In genomic region chr2:106715674-106716364, GRCm38 (mm10) we compare ENCODE assay signal across 14 mouse cellular contexts. TPM values are rescaled to one million over a fixed set of nuclear protein-coding genes. Genes with fewer than 3 reads are reported as not detected.
DNase-seq lines count a peak whose midpoint lies in the region; ATAC-seq lines count a peak whose summit lies in the region.
"Had no signal": no experiment of that assay in that cellular context is flagged by ENCODE, and none has a peak within 500 bp of the region (broad histone marks: within the 10 kb centered on the region; RNA-seq: fewer than 3 reads in every experiment).

No protein-coding gene starts in this region.

- peak; percentile 70 for DNase-seq in heart, adult 11 months
- DNase-seq in heart, postnatal 10 days = no peak
- peak; percentile 22 for DNase-seq in retina, embryonic 14.5 days (ENCODE audit: low spot score)
- no peak for DNase-seq in retina, postnatal 1 day
- DNase-seq in left cerebral cortex, postnatal 4 days = peak; percentile 10
- DNase-seq in frontal cortex, postnatal 14 days (ENCODE audit: low spot score in 2 of 2) = no peak
- DNase-seq: adrenal gland, adult 8-10 months; cerebellum, postnatal 36 days; liver, embryonic 13.5 days; lung, postnatal 14 days had no signal

- 17% methylated on average over 10 of the region's 10 CpGs for WGBS in neural tube, embryonic 15.5 days
- 54% methylated on average over 10 of the region's 10 CpGs for WGBS in kidney, embryonic 16.5 days

- H3K9ac ChIP-seq in neural tube, embryonic 15.5 days (replicated peaks) = no peak overlapping the region
- H3K9ac ChIP-seq in kidney, embryonic 16.5 days (replicated peaks; ENCODE audit: low read length) = no peak overlapping the region
- H3K9ac ChIP-seq: embryonic facial prominence, embryonic 12.5 days; kidney, embryonic 15.5 days; liver, embryonic 13.5 days had no signal

- H3K4me1 ChIP-seq in neural tube, embryonic 15.5 days = peaks cover 54% of the 10 kb centered on the region
- peaks cover 26% of the 10 kb centered on the region for H3K4me1 ChIP-seq in kidney, embryonic 16.5 days (ENCODE audit: insufficient read depth, low read length)

- intact Hi-C loops in heart, postnatal 10 days (cut with DNase I) = no loop called here
- intact Hi-C loops in left cerebral cortex, postnatal 4 days (cut with DNase I) = no loop called here

- peak overlapping the region; percentile 7 for H3K27ac ChIP-seq in neural tube, embryonic 15.5 days (replicated peaks)
- H3K27ac ChIP-seq in kidney, embryonic 16.5 days (ENCODE audit: low read length) = no peak overlapping the region
- H3K27ac ChIP-seq: embryonic facial prominence, embryonic 12.5 days; kidney, embryonic 15.5 days; liver, embryonic 13.5 days had no signal

- no peaks in the 10 kb centered on the region for H3K36me3 ChIP-seq in neural tube, embryonic 15.5 days
- H3K36me3 ChIP-seq in kidney, embryonic 16.5 days (ENCODE audit: insufficient read depth, low read length) = no peaks in the 10 kb centered on the region
- H3K36me3 ChIP-seq: embryonic facial prominence, embryonic 12.5 days; kidney, embryonic 15.5 days; liver, embryonic 13.5 days had no signal

- peak; percentile 36; the same call in 1 of the 2 replicates for ATAC-seq in neural tube, embryonic 15.5 days (ENCODE audit: low FRiP score)
- ATAC-seq in kidney, embryonic 16.5 days (ENCODE audit: low FRiP score, low TSS enrichment) = no peak

- peak overlapping the region; percentile 38 for H3K4me2 ChIP-seq in neural tube, embryonic 15.5 days
- H3K4me2 ChIP-seq in kidney, embryonic 16.5 days (replicated peaks; ENCODE audit: low read depth, low read length) = no peak overlapping the region
- H3K4me2 ChIP-seq: embryonic facial prominence, embryonic 12.5 days; kidney, embryonic 15.5 days; liver, embryonic 13.5 days had no signal

- no peak overlapping the region for H3K4me3 ChIP-seq in neural tube, embryonic 15.5 days (replicated peaks)
- H3K4me3 ChIP-seq in kidney, embryonic 16.5 days (ENCODE audit: low read length) = no peak overlapping the region
- H3K4me3 ChIP-seq: embryonic facial prominence, embryonic 12.5 days; kidney, embryonic 15.5 days; liver, embryonic 13.5 days had no signal

- no peaks in the 10 kb centered on the region for H3K27me3 ChIP-seq in neural tube, embryonic 15.5 days (replicated peaks)
- H3K27me3 ChIP-seq in kidney, embryonic 16.5 days (ENCODE audit: insufficient read depth, low read length) = no peaks in the 10 kb centered on the region
- H3K27me3 ChIP-seq: embryonic facial prominence, embryonic 12.5 days; liver, embryonic 13.5 days had no signal

- H3K9me3 ChIP-seq in neural tube, embryonic 15.5 days (replicated peaks) = no peaks in the 10 kb centered on the region
- no peaks in the 10 kb centered on the region for H3K9me3 ChIP-seq in kidney, embryonic 16.5 days (ENCODE audit: low read length)
- H3K9me3 ChIP-seq: embryonic facial prominence, embryonic 12.5 days; kidney, embryonic 15.5 days; liver, embryonic 13.5 days had no signal

RNA-seq across cellular contexts. Expression of gene Mpped2, which starts 22.8 kb away (rescaled TPM):
- total RNA-seq in heart, postnatal 10 days (2021) = 10 to 100 TPM; 19.6 to 22.9 TPM
- 10 to 100 TPM; 83.3 to 84.6 TPM for total RNA-seq in left cerebral cortex, postnatal 4 days (2021)
- 164 and 222 TPM in 2 replicates for polyA plus RNA-seq in neural tube, embryonic 15.5 days (2015; fragmentation: Nextera tagmentation; extraction: Ambion mirVana)
- 28.6 and 32.0 TPM in 2 replicates for polyA plus RNA-seq in kidney, embryonic 16.5 days (2015; fragmentation: Nextera tagmentation; extraction: Ambion mirVana)

Comparison
In these comparisons a context has a peak if more than half of its experiments do, and no peak if none do; other contexts are left out.
1. DNase-seq: peak in heart, adult 11 months (single experiment), retina, embryonic 14.5 days (single experiment) and left cerebral cortex, postnatal 4 days (single experiment); none in heart, postnatal 10 days (0 of 2), retina, postnatal 1 day (single experiment) and frontal cortex, postnatal 14 days (0 of 2).